Comparison of ENCODE assay signal across 8 mouse cellular contexts in the genomic region with DNA sequence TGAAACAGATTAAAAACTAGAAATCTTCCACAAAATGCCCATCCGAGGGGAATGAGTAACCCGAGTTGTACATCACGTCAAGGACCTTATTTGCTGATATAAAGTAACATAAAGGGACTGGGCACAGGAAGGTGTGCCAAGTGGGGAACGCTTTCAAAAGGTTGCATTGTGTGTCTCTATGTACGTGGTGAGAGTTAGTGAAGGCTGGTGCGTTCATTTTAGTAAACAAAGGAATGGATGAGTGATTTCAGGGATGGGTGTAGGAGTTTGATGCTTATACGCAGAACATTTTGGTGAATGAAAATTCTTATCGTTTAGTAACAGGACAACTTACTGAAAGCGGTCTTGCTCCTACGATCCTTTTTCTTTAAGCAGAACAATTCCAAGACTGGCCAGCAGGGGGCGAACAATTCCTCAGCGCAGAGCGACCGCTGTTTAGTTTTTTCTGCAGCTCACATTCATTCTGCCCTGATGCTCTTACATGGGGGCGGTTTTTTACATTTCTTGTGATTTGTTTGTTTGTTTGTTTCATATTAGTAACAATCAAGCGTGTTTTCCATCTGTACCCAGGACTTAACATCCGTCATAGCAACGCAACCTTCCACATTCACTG. TPM values are rescaled to one million over a fixed set of nuclear protein-coding genes. Genes with fewer than 3 reads are reported as not detected.
DNase-seq lines count a peak whose midpoint lies in the region; ATAC-seq lines count a peak whose summit lies in the region.

No protein-coding gene starts in this region.

- H3K27ac ChIP-seq in embryonic facial prominence, embryonic 10.5 days (replicated peaks): no peak overlapping the region
- H3K27ac ChIP-seq in heart, embryonic 11.5 days (ENCODE audit: low read depth, low read length): no peak overlapping the region
- H3K27ac ChIP-seq in lung, embryonic 15.5 days: no peak overlapping the region

- 26% methylated on average over 18 of the region's 18 CpGs for WGBS in embryonic facial prominence, embryonic 10.5 days
- 25% methylated on average over 18 of the region's 18 CpGs for WGBS in heart, embryonic 11.5 days (ENCODE audit: insufficient replicate concordance)
- WGBS in lung, embryonic 15.5 days: 23% methylated on average over 18 of the region's 18 CpGs

- no peak overlapping the region for H3K9ac ChIP-seq in heart, embryonic 11.5 days (ENCODE audit: low read depth, low read length)
- H3K9ac ChIP-seq in lung, embryonic 15.5 days: no peak overlapping the region

- H3K4me3 ChIP-seq in embryonic facial prominence, embryonic 10.5 days: no peak overlapping the region
- no peak overlapping the region for H3K4me3 ChIP-seq in heart, embryonic 11.5 days (ENCODE audit: low read depth, low read length)
- H3K4me3 ChIP-seq in lung, embryonic 15.5 days: no peak overlapping the region

- no peaks in the 10 kb centered on the region for H3K36me3 ChIP-seq in embryonic facial prominence, embryonic 10.5 days (replicated peaks)
- H3K36me3 ChIP-seq in heart, embryonic 11.5 days (ENCODE audit: control insufficient read depth, insufficient read depth, low read length): no peaks in the 10 kb centered on the region
- no peaks in the 10 kb centered on the region for H3K36me3 ChIP-seq in lung, embryonic 15.5 days

- H3K4me1 ChIP-seq in embryonic facial prominence, embryonic 10.5 days: no peaks in the 10 kb centered on the region; the same call in 1 of the 2 replicates
- H3K4me1 ChIP-seq in heart, embryonic 11.5 days (ENCODE audit: control insufficient read depth, insufficient read depth, low read length): peaks cover 7% of the 10 kb centered on the region
- H3K4me1 ChIP-seq in lung, embryonic 15.5 days: peaks cover 19% of the 10 kb centered on the region

- no peak for ATAC-seq in heart, embryonic 11.5 days (replicated peaks; ENCODE audit: insufficient number of reproducible peaks, low FRiP score, low TSS enrichment)
- ATAC-seq in lung, embryonic 15.5 days (ENCODE audit: borderline replicate concordance, extremely low read depth, low FRiP score, low TSS enrichment): no peak

- H3K27me3 ChIP-seq in embryonic facial prominence, embryonic 10.5 days (replicated peaks; ENCODE audit: low read depth, poor library complexity, severe bottlenecking): peaks cover 8% of the 10 kb centered on the region; the same call in 1 of the 2 replicates
- no peaks in the 10 kb centered on the region for H3K27me3 ChIP-seq in heart, embryonic 11.5 days (ENCODE audit: control insufficient read depth, insufficient read depth, low read length)
- H3K27me3 ChIP-seq in lung, embryonic 15.5 days: no peaks in the 10 kb centered on the region

- DNase-seq in B cell, adult 2 months: peak; percentile 79 to 80
- peak; percentile 66 to 77 for DNase-seq in adrenal gland, adult 18-20 months (ENCODE audit: low spot score in 2 of 2)
- peak; percentile 81 for DNase-seq in embryonic facial prominence, embryonic 10.5 days (ENCODE audit: low spot score)
- peak; percentile 50 to 87 for DNase-seq in layer of hippocampus, adult 18-20 months (ENCODE audit: low spot score in 2 of 2)
- peak; percentile 53 for DNase-seq in ovary, postnatal 10 days (ENCODE audit: low spot score)
- DNase-seq in thymus, postnatal 14 days: peak; percentile 79

- peak overlapping the region; percentile 42; the same call in 1 of the 2 replicates for H3K4me2 ChIP-seq in heart, embryonic 11.5 days
- H3K4me2 ChIP-seq in lung, embryonic 15.5 days: peak overlapping the region; percentile 29

- no peaks in the 10 kb centered on the region for H3K9me3 ChIP-seq in embryonic facial prominence, embryonic 10.5 days
- H3K9me3 ChIP-seq in heart, embryonic 11.5 days (replicated peaks; ENCODE audit: control insufficient read depth, low read length): no peaks in the 10 kb centered on the region
- H3K9me3 ChIP-seq in lung, embryonic 15.5 days: no peaks in the 10 kb centered on the region

RNA-seq across cellular contexts. Expression of gene Ccn2, which starts 35.3 kb away (rescaled TPM):
- 100 to 1,000 TPM; 109 to 111 TPM for total RNA-seq in adrenal gland, adult 18-20 months (2021)
- 7.9 and 10.1 TPM in 2 replicates for polyA plus RNA-seq in embryonic facial prominence, embryonic 10.5 days (2016; fragmentation: Nextera tagmentation; extraction: Ambion mirVana)
- 25.2 and 26.4 TPM in 2 replicates for polyA plus RNA-seq in heart, embryonic 11.5 days (2014; fragmentation: Nextera tagmentation; extraction: Ambion mirVana)
- 1 to 10 TPM; 7.8 to 9.8 TPM for total RNA-seq in layer of hippocampus, adult 18-20 months (2021)
- polyA plus RNA-seq in lung, embryonic 15.5 days (2015; fragmentation: Nextera tagmentation; extraction: Ambion mirVana): 14.1 and 14.3 TPM in 2 replicates
